Mouse (Mus musculus): ENCODE measurements around the gene Trim37.

Trim37 gene

GRCm38 (mm10) chr11:87126824-87127816 is at the start of gene Trim37:
TSS of gene Trim37 (plus strand) at chr11:87127077.
- peak; percentile 87 for DNase-seq

DNA sequence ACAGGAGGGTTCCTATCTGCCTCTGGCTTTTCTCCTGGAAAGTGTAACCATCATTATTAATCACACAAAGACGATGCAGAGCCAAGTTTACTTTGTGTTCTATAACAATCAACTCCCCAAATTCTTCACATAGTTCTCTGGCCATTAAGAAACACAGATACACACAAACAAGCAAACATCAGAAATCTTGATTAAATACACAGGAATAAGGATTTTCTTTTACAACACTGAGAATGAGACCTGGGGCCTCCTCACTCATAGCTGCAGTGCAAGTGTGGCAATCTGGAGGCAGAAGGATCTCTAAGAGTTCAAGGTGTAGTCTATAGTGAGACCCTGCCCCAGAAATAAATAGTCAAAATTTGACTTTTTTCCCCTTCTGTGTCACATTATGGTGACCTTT is 43.2 kb upstream of the Trim37 start:
- DNase-seq: no peak

DNA sequence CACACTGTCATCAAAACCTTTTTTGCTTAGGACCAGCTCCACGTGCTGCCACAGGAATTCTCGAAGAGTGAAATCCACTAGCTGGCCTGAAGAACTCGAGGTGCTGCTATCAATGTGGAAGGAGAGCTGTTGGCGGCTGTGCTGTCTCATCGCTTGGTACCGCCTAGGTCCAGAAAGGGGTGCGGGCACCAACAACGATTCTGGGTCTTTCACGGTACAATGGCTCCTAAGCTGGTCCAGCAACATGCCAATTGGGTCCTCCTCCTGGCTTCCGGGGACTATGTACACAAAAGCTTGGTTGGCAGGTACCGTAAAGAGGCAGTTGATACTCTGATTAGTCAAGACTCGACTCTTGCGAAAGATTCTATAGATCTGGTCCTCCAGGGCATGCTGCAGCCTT is 41.4 kb upstream of the Trim37 start:
- no peak for DNase-seq

GRCm38 (mm10) chr11:87086290-87086984 is 40.4 kb upstream of the Trim37 start, which contains the start of gene Smg8:
TSS of gene Smg8 (minus strand) at chr11:87086774.
- DNase-seq: peak; percentile 85

GRCm38 (mm10) chr11:87087142-87087541 is 39.7 kb upstream of the Trim37 start:
- DNase-seq: no peak

- no peak for DNase-seq
Observed at GRCm38 (mm10) chr11:87108409-87108754, 18.5 kb upstream of the Trim37 start, which contains the start of gene Prr11. TSS of gene Prr11 (minus strand) at chr11:87108708.

- peak; percentile 99 for DNase-seq
Observed at GRCm38 (mm10) chr11:87108755-87109518, 17.9 kb upstream of the Trim37 start, which contains the start of gene Ska2. TSS of gene Ska2 (plus strand) at chr11:87109234.

DNA sequence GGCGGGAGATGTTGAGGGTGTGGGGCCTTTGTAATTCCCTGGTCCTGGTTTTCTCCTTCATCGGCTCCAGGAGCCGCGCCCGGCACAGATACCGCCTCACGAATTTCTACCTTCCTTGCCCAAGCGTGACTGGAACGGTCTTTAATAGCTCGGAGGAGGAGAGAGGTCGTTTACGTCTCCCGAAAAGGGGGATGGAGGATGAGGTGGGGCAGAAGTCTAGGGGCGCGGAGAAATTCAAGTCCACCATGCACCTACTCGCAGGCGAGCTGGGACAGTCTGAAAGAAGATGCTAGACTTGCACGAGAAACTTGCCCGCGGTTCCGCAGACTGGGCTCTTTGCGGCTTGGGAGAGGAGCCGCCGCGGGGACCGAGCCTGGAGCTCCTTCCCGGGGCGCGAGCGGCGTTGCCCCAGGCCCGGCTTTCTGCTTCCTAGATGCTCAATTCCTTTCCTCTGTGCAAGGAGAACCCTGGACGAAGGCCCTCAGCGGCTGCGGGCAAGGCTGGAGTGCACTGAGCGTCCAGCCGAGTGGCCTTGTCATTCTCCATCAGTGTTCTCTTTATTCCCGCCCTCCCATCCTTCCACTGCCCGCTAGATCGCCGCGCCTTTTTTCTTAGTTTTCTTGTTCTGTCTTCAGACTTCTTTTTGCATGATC is 17.2 kb upstream of the Trim37 start:
- DNase-seq: peak; percentile 9

DNA sequence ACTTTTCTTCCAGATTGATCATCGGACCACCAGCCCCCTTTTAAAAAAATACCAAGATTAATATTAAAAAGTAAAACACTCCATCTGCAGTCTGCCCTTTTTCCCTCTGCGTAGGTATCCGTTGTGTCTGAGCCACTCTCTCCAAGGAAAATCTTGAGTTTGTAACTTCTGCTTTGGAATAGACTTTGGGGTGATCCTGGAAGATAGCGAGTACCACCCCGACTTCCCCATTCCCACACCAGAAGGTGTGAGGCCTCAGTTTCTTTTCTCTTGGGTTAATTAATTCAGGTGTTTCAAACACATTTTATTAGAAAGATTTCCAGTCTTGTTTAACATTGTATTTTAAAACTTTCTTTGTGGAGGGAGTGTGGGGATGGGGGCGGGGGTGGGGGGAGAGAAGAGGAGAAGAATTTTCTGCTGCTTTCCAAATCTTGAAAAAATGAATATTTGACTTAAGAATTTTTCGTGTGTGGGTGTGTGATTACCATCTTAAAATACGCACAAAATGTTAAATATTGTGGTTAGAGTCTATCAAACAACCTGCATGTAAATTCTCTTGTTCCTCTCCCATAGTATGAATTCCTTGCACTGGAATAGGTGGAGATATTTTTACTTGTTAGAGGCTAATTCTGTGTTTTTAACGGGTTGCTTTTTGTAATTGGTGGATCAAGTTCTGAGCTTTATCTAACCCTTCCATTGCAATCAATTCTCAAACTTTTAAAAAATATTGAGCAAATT is 16.5 kb upstream of the Trim37 start:
- DNase-seq: no peak

- DNase-seq: no peak
Observed at GRCm38 (mm10) chr11:87121864-87122263, 5.0 kb upstream of the Trim37 start.

GRCm38 (mm10) chr11:87125562-87125961 is 1.3 kb upstream of the Trim37 start:
- no peak for DNase-seq

GRCm38 (mm10) chr11:87126281-87126823 is 525 bp upstream of the Trim37 start:
- DNase-seq: peak; percentile 11

GRCm38 (mm10) chr11:87136233-87136632 is 9.4 kb downstream of the Trim37 start:
- DNase-seq: no peak

DNA sequence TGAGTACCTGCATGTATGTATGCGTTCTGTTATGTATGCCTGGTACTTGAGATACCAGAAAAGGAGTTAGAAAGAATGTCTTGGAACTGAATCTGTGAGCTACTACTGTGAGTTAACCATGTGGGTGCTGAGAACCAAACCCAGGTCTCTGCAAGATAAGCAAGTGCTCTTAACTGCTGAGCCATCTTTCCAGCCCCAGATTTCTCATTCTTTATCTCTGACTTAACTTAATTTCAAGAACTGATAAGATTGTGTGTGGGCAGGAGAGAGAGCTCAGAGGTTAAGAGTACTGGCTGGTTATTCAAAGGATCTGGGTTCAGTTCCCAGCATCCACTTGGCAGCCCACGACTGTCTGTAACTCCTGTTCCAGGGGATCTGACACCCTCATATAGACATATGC is 31.1 kb downstream of the Trim37 start:
- no peak for DNase-seq

DNA sequence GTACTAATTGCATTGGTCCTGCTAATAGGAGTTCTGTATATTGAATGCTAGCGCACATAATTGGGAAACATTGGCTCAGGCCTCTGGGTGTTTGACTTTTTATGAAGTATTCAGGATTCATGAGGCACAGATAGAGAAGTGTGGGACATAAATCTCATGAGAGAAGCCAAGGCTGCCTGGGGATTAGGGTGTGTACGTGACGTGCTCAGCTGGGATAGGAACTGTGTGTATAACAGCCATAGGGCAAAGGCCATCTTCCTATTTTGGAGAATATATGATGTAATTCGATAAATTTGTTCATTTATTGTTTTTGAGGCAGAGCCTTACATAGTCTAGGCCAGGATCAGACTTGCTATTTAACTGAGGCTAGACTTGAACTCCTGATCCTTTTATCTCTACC is 35.8 kb downstream of the Trim37 start:
- no peak for DNase-seq

DNA sequence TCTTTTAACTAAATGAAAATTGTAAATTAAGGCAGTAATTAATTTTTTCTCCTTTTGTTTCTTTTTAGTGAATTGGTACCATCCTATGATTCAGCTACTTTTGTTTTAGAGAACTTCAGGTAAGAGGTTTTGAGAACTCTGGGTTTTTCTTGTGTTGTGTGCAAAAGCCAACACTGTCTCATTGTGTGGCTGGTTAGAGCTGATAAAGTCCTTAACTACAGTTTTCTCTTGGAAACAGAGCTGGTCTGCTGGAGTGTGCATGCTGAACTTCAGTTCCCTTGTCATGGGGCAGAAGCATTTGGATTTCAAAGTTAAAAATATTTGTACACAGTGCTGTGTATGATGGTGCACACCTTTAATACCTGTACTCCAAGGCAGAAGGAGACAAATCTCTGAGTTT is 36.9 kb downstream of the Trim37 start:
- no peak for DNase-seq

DNA sequence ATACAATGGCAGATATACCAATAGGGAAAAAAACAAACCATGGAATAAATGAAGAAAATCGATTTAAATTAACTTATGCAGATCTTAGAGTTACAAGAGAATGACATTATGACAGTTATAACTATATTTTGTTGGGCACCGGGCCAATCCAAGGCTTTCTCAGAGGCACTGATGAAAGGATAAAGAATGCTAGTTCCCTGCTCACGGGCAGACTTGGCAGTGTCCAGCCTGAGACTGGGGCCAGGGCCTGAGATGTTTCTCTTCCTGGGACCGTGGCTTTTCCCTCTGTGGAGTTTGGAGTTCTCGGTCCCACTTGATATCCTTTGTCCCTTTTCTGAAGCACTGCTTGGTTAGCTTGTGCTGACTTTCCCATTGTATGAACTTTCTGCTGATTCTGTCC is 46.7 kb downstream of the Trim37 start:
- no peak for DNase-seq

DNA sequence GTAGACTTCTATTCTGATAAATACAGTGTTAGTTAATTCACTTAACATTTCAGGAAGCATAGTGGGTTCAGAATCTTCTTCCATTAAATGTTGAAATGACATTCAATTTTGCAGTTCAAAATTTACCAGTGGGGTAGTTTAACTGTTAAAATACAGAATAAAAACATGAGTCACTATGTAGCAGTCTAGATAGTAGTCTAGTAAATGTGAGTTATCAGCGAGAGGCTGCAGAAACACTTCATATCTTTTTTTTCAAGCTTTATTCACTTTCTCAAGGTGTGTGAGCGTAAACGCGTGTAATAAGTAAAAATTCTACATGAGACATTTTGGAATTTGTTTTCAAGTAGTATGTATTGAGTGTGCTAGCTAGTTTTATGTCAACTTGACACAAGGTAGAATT is 48.2 kb downstream of the Trim37 start:
- DNase-seq: no peak

DNA sequence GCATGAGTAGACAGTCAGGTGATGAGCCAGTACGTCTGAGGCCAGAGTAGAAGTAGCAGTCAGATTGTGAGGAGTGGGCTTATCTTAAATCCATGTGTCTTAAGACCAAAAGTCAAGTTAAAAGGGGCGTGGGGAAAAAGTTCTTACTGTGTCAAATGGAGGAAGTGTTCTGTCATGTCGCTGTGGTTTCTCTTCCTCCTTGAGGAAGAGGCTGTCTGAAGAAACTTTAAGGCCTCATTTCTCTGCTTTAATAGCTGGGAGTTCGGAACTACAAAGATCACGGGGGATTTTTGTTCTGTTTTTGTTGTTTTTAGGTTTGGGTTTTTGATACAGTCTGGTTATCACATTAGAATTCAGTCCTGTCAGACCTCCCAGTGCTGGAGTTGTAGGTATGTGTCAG is 85.4 kb downstream of the Trim37 start:
- DNase-seq: no peak

DNA sequence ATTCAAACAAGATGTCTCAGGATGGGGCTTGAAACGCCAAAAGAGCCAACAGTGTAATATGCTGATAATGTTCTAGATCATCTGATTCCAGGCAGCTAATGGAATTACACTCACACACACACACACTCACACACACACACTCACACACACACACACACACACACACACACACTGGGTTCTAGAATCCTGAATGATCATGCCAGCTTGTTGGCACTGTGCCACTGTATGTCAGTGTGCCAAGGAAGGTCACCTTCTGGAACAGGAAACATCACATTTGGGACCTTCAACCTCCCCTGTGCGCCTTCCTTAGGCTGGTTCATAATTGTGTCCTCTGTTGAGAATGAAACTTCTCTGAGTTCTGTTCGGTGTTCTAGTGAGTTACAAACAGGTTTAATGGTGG is 95.8 kb downstream of the Trim37 start:
- DNase-seq: peak; percentile 24

GRCm38 (mm10) chr11:87227056-87227455 is 100.2 kb downstream of the Trim37 start:
- DNase-seq: no peak

DNA sequence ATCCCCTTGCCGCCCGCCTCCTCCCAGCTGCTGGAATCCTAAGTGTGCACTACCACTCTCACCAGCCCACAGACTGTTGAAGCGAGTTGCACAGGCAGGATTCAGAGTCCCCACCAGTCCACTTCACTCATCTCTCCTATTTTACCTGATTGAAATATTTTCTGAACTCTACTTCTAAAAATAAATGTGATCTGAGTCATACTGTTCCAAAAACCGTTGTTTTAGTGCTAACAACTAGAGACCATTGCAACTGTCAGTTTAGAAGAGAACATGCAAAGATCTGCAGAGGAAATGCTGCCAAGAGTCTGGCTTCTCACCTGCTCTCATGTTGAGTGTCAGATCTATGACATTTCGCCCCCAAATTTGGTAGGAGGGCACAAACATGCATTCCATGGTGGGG is 106.5 kb downstream of the Trim37 start:
- no peak for DNase-seq

All from kidney, adult 9 months (tissue).